Mouse (Mus musculus) bone marrow, adult 2 months (tissue): Measurements from ENCODE around the gene Gm27021. TPM values are rescaled to one million over a fixed set of nuclear protein-coding genes. Genes with fewer than 3 reads are reported as not detected.

Experiments
- H3K27ac ChIP-seq: fragments of 200-500 bp; 2 replicates; pipeline ENCODE4 v1.5.1; 2012; ENCODE audit warnings: low read depth, mild to moderate bottlenecking, control low read depth, inconsistent platforms, low read length; ENCODE audit not compliant: control insufficient read depth, poor library complexity, insufficient read depth
- H3K4me1 ChIP-seq: fragments of 200-500 bp; 2 replicates; pipeline ENCODE4 v1.6.1; 2011; ENCODE audit warnings: low read length; ENCODE audit not compliant: control insufficient read depth, insufficient read depth
- H3K4me3 ChIP-seq: fragments of 200-500 bp; replicated peaks from 2 replicates; pipeline ENCODE3; 2011; ENCODE audit warnings: mild to moderate bottlenecking, low read depth, low read length, control low read depth; ENCODE audit not compliant: control insufficient read depth
- CTCF ChIP-seq: fragments of 200-500 bp; IDR thresholded peaks from 2 replicates; pipeline ENCODE4 v1.5.1; 2011; ENCODE audit warnings: low read length, control low read depth; ENCODE audit not compliant: control insufficient read depth, insufficient read depth
- POLR2A ChIP-seq: fragments of 200-500 bp; IDR thresholded peaks from 2 replicates; pipeline ENCODE4 v1.6.1; 2011; ENCODE audit warnings: low read depth, mild to moderate bottlenecking, control low read depth, low read length, borderline replicate concordance; ENCODE audit not compliant: control insufficient read depth
- WGBS: fragments of 180-500 bp; shearing (Covaris S2); methylation state at CpG from one replicate; pipeline ENCODE4 v1.1.7; 2018; 5-methylcytosine and 5-hydroxymethylcytosine counted together
- polyA plus RNA-seq: library from polyadenylated mRNA; stranded (reverse); fragments of >200 nt; gene quantifications from 2 replicates; pipeline ENCODE4 v1.2.4, GENCODE M21; 2011; ENCODE audit warnings: low replicate concordance; ENCODE audit not compliant: missing spikeins, insufficient read depth, insufficient read length

The Gm27021 gene
- polyA plus RNA-seq, 1 experiment = not detected

DNA sequence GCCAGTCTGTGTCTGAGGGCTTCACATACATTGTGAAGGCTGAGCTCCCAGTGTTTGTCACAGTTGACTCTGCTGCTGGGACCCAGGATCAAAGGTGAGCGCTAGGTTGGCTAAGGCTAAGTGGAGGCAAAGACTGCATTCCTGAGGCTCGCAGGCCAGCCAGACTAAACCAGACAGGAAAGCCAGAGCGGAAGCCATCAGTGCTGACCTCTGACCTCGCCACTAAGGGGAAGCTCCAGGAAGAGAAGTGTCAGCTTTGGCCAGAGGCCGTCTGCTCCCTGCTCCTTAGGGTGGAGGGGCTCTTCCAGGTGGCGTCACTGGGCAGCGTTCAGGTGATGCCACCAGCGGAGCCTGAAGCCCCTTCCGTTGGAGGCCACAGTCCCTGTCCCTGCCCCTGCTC lies 92.1 kb downstream of the Gm27021 start:
- Histone ChIP-seq H3K4me3 (no peak overlapping the region), H3K4me1 (peaks cover 5% of the 10 kb centered on the region), H3K27ac (no peak overlapping the region)
- no peak for TF ChIP-seq POLR2A
- no peak for TF ChIP-seq CTCF
- WGBS = 88% methylated on average over 9 of the region's 9 CpGs

DNA sequence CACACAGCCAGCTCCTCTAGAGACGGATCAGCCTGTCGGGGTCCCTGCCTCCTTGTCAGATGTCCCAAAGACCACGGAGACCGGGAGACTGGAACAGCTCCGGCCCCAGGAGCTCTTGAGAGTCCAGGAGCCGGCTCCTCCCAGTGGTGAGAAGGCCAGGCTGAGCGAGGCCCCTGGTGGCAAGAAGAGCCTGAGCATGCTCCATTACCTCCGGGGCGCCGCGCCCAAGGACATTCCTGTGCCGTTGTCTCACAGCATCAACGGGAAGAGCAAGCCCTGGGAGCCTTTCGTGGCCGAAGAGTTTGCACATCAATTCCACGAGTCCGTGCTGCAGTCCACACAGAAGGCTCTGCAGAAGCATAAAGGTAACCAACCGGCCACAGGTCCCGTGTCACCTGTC lies 92.9 kb downstream of the Gm27021 start:
- WGBS = 90% methylated on average over 19 of the region's 19 CpGs
- Histone ChIP-seq H3K27ac (no peak overlapping the region), H3K4me3 (no peak overlapping the region), H3K4me1 (peaks cover 5% of the 10 kb centered on the region)
- TF ChIP-seq POLR2A (no peak), CTCF (no peak)

- Histone ChIP-seq H3K4me3 (no peak overlapping the region), H3K27ac (no peak overlapping the region), H3K4me1 (peaks cover 5% of the 10 kb centered on the region)
- TF ChIP-seq CTCF (no peak), POLR2A (no peak)
- 88% methylated on average over 11 of the region's 11 CpGs for WGBS
Measured at GRCm38 (mm10) chr8:120573866-120574265, 94.0 kb downstream of the Gm27021 start.

DNA sequence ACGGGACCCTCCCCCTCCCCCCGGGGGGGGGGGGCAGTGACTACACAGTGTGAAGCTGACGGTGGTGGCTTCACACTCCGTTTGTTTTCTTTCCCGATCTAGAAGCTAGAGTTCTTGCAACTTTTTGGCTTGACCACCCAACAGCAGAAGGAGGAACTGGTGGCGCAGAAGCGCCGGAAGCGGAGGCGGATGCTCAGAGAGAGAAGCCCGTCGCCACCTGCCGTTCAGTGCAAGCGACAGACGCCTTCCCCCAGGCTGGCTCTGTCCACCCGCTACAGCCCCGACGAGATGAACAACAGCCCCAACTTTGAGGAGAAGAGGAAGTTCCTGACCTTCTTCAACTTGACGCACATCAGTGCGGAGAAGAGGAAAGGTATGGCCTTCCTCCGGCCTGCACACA lies 95.3 kb downstream of the Gm27021 start:
- Histone ChIP-seq H3K4me3 (no peak overlapping the region), H3K4me1 (peaks cover 5% of the 10 kb centered on the region), H3K27ac (peak overlapping the region; percentile 85)
- peak; percentile 36; the same call in 1 of the 2 replicates for TF ChIP-seq POLR2A
- peak; percentile 59 for TF ChIP-seq CTCF
- 26% methylated on average over 21 of the region's 21 CpGs for WGBS

- H3K4me3 ChIP-seq = no peak overlapping the region
- H3K27ac ChIP-seq = peak overlapping the region; percentile 85
- H3K4me1 ChIP-seq = peaks cover 5% of the 10 kb centered on the region
- 74% methylated on average over 8 of the region's 8 CpGs for WGBS
- no peak for TF ChIP-seq POLR2A
- no peak for TF ChIP-seq CTCF
Measured at GRCm38 (mm10) chr8:120571561-120571960, 96.3 kb downstream of the Gm27021 start.

DNA sequence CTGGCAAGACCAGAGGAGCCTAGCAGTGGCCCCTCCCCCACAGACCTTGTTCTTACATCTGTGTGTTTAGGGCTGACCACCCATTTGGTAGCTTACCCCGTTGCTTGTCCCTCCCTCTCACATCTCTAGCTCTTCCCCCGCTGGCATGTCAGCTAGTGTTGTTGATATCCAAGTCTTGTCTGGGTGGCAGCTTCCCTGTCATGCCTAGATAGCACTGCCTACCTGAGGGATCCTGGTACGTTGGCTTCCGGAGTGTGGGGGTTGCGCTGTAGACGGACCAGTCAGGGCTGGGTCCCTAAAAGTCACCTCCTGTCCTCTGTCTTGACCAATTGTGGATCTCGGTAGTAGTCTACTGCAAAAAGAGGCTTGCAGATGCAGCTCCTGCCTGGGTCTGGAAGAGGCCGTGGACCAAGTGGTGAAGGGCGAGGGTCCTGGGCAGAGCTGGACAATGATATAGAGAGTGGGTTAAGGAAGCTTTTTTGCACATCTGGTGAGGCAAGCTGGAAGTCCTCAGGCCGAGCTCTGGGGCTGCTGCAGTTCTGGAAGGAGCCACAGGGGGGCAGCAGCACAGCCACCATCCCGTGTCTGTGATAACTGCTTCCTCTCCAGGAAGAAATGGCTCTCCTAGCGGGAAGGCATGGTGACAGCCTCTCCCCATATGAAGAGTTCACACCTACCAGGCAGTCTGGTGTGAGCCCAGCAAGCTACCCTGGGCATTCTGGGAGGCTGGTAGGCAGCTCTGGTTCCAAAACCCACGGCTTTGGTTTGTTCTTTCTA lies 97.8 kb downstream of the Gm27021 start:
- H3K4me3 ChIP-seq = no peak overlapping the region
- H3K4me1 ChIP-seq = peaks cover 5% of the 10 kb centered on the region
- no peak for TF ChIP-seq POLR2A
- peak; percentile 84 for TF ChIP-seq CTCF
- H3K27ac ChIP-seq = no peak overlapping the region; the same call in 1 of the 2 replicates
- 62% methylated on average over 13 of the region's 13 CpGs for WGBS

- TF ChIP-seq CTCF = no peak
- Histone ChIP-seq H3K4me3 (no peak overlapping the region), H3K4me1 (peaks cover 7% of the 10 kb centered on the region), H3K27ac (no peak overlapping the region)
- 90% methylated on average over 17 of the region's 17 CpGs for WGBS
Measured at GRCm38 (mm10) chr8:120569123-120569522, 98.8 kb downstream of the Gm27021 start.

DNA sequence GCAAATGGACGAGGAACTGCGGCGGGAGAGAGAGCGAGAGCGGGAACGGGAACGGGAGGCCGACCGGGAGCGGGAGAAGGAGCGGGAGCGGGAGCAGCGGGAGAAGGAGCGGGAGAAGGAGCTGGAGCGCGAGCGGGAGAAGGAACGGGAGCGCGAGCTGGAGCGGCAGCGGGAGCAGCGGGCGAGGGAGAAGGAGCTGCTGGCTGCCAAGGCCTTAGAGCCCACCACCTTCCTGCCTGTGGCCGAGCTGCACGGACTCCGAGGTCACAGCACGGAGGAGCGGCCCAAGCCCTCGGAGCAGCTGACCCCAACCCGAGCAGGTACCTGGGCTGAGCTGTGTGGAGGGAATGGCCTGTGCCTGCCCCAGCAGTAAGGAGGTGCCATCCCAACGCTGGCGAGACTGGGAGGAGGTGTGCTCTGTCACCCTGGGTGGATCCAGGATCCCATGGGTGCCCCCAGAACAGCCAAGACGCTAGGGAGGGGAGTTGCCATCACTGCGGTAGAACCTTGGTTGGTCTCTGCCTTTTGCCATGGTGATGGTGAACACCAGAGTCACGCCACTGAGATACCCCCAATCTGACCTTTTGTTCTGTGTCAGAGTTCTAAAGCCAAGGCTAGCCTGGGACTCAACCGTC lies 99.6 kb downstream of the Gm27021 start:
- WGBS = 95% methylated on average over 37 of the region's 37 CpGs
- Histone ChIP-seq H3K4me3 (no peak overlapping the region), H3K27ac (no peak overlapping the region), H3K4me1 (peaks cover 10% of the 10 kb centered on the region)
- no peak for TF ChIP-seq POLR2A
- no peak for TF ChIP-seq CTCF
